Mouse (Mus musculus) cortical plate, adult 2 months (tissue): ENCODE data around the gene Akap6.

Experiments
- CTCF ChIP-seq: fragments of 200-500 bp; IDR thresholded peaks from 2 replicates; pipeline ENCODE4 v1.5.1; 2011; ENCODE audit warnings: mild to moderate bottlenecking, control low read depth, low read length; ENCODE audit not compliant: insufficient read depth; ENCODE audit errors: extremely low read depth
- POLR2A ChIP-seq: fragments of 200-500 bp; IDR thresholded peaks from 2 replicates; pipeline ENCODE4 v1.6.1; 2011; ENCODE audit warnings: mild to moderate bottlenecking, low read length, control low read depth; ENCODE audit not compliant: insufficient read depth; ENCODE audit errors: extremely low read depth

- TF ChIP-seq CTCF, result no peak
- TF ChIP-seq POLR2A, result no peak
Measured at GRCm38 (mm10) chr12:52898130-52898529, 198.9 kb downstream of the Akap6 start.
